Mouse (Mus musculus) hindbrain, embryonic 11.5 days (tissue): ENCODE results near the gene Fgfr2. TPM values are rescaled to one million over a fixed set of nuclear protein-coding genes. Genes with fewer than 3 reads are reported as not detected.
"Not testable (repeated sequence)": the region's sequence is repeated elsewhere in the genome, so short reads cannot be mapped to it uniquely, and the experiment has no call there.

Experiments used
- ATAC-seq: fragments of 200-750 bp; cut with Nextera tagmentation; 2 replicates; pipeline ENCODE4 v1.8.0; 2017; ENCODE audit warnings: mild to moderate bottlenecking, moderate TSS enrichment, moderate library complexity; ENCODE audit not compliant: low FRiP score
- DNase-seq: peaks from one replicate; pipeline ENCODE4 v3.0.0-alpha.2; 2015; ENCODE audit warnings: low spot score
- H3K27ac ChIP-seq: fragments of 300-500 bp; sonication (generic); 2 replicates; pipeline ENCODE4 v1.5.1; 2014; ENCODE audit warnings: mild to moderate bottlenecking, low read depth, low read length
- H3K27me3 ChIP-seq: fragments of 300-500 bp; sonication (generic); 2 replicates; pipeline ENCODE4 v1.6.1; 2014; ENCODE audit warnings: mild to moderate bottlenecking, low read length, moderate library complexity, mixed read lengths; ENCODE audit not compliant: control insufficient read depth, insufficient read depth
- H3K36me3 ChIP-seq: fragments of 300-500 bp; sonication (generic); 2 replicates; pipeline ENCODE4 v1.6.1; 2014; ENCODE audit warnings: mild to moderate bottlenecking, low read length, moderate library complexity, mixed read lengths; ENCODE audit not compliant: control insufficient read depth, insufficient read depth
- H3K4me1 ChIP-seq: fragments of 300-500 bp; sonication (generic); replicated peaks from 2 replicates; pipeline ENCODE4 v1.6.1; 2014; ENCODE audit warnings: low read length, mixed read lengths; ENCODE audit not compliant: control insufficient read depth, insufficient read depth
- H3K4me2 ChIP-seq: fragments of 300-500 bp; sonication (generic); replicated peaks from 2 replicates; pipeline ENCODE4 v1.6.1; 2014; ENCODE audit warnings: mild to moderate bottlenecking, low read depth, low read length
- H3K4me3 ChIP-seq: fragments of 300-500 bp; sonication (generic); 2 replicates; pipeline ENCODE4 v1.5.1; 2014; ENCODE audit warnings: low read depth, low read length
- H3K9ac ChIP-seq: fragments of 300-500 bp; sonication (generic); 2 replicates; pipeline ENCODE4 v1.6.1; 2014; ENCODE audit warnings: low read depth, low read length
- H3K9me3 ChIP-seq: fragments of 300-500 bp; sonication (generic); 2 replicates; pipeline ENCODE4 v1.6.1; 2016; ENCODE audit warnings: low read length; ENCODE audit not compliant: control insufficient read depth
- WGBS: fragments of 180-500 bp; shearing (Covaris S2); extraction: QIAGEN DNeasy Blood & Tissue Kit; methylation state at CpG from one replicate; pipeline ENCODE4 v1.1.7; 2014; 5-methylcytosine and 5-hydroxymethylcytosine counted together
- polyA plus RNA-seq: library from polyadenylated mRNA; unstranded; fragments of >200 nt; fragmentation: Nextera tagmentation; extraction: Ambion mirVana; gene quantifications from 2 replicates; pipeline ENCODE4 v1.2.1, GENCODE M21; 2014

The Fgfr2 gene
- polyA plus RNA-seq, 1 experiment from 2014 or later, result 71.3 TPM

- H3K27me3 ChIP-seq, result no peaks in the 10 kb centered on the region
- WGBS, result 51% methylated on average over 4 of the region's 4 CpGs
- DNase-seq (peak; percentile 47), ATAC-seq (no peak)
- H3K4me3 ChIP-seq, result no peak overlapping the region
- no peak overlapping the region for H3K4me2 ChIP-seq
- no peak overlapping the region for H3K27ac ChIP-seq
- H3K4me1 ChIP-seq, result no peaks in the 10 kb centered on the region
- H3K36me3 ChIP-seq, result no peaks in the 10 kb centered on the region
- no peak overlapping the region for H3K9ac ChIP-seq
- no peaks in the 10 kb centered on the region for H3K9me3 ChIP-seq
Measured at GRCm38 (mm10) chr7:132507361-132507760, 615.8 kb downstream of the Fgfr2 start.

GRCm38 (mm10) chr7:132506226-132506625 is 616.9 kb downstream of the Fgfr2 start:
- no peaks in the 10 kb centered on the region for H3K4me1 ChIP-seq
- no peaks in the 10 kb centered on the region for H3K36me3 ChIP-seq
- H3K4me3 ChIP-seq, result no peak overlapping the region
- ATAC-seq, result no peak
- no peaks in the 10 kb centered on the region for H3K27me3 ChIP-seq
- no peaks in the 10 kb centered on the region for H3K9me3 ChIP-seq
- no peak overlapping the region for H3K4me2 ChIP-seq
- WGBS, result 45% methylated on average over 5 of the region's 5 CpGs
- no peak for DNase-seq
- no peak overlapping the region for H3K27ac ChIP-seq
- no peak overlapping the region for H3K9ac ChIP-seq

GRCm38 (mm10) chr7:132502445-132502844 is 620.7 kb downstream of the Fgfr2 start:
- DNase-seq, H3K4me2 ChIP-seq, H3K9ac ChIP-seq, H3K4me1 ChIP-seq, H3K27ac ChIP-seq, ATAC-seq, H3K9me3 ChIP-seq, H3K4me3 ChIP-seq, H3K36me3 ChIP-seq, H3K27me3 ChIP-seq: not testable (repeated sequence)

- WGBS, result 80% methylated on average over 3 of the region's 3 CpGs
- H3K27me3 ChIP-seq, result no peaks in the 10 kb centered on the region
Measured at GRCm38 (mm10) chr7:132497142-132497541, 626.0 kb downstream of the Fgfr2 start.

GRCm38 (mm10) chr7:132494263-132494662 is 628.9 kb downstream of the Fgfr2 start:
- Histone ChIP-seq H3K36me3 (no peaks in the 10 kb centered on the region), H3K9me3 (no peaks in the 10 kb centered on the region), H3K27me3 (no peaks in the 10 kb centered on the region), H3K4me1 (peaks cover 2% of the 10 kb centered on the region; the same call in 1 of the 2 replicates), H3K4me2 (no peak overlapping the region), H3K9ac (no peak overlapping the region), H3K27ac (no peak overlapping the region), H3K4me3 (no peak overlapping the region)
- ATAC-seq (no peak), DNase-seq (no peak)
- 72% methylated on average over 4 of the region's 4 CpGs for WGBS

More at GRCm38 (mm10) chr7:132497142-132497541, 626.0 kb downstream of the Fgfr2 start:
- no peak overlapping the region for H3K4me2 ChIP-seq
- H3K9ac ChIP-seq, result no peak overlapping the region
- ATAC-seq, result no peak
- no peak overlapping the region for H3K27ac ChIP-seq
- H3K4me1 ChIP-seq, result 0 out of 2 replicates have a peak, but pooled peaks cover 2% of the 10 kb centered on the region
- H3K4me3 ChIP-seq, result no peak overlapping the region
- no peaks in the 10 kb centered on the region for H3K36me3 ChIP-seq
- H3K9me3 ChIP-seq, result no peaks in the 10 kb centered on the region
- DNase-seq, result no peak

- no peak overlapping the region for H3K27ac ChIP-seq
- WGBS, result 79% methylated on average over 3 of the region's 3 CpGs
- H3K4me1 ChIP-seq, result peaks cover 2% of the 10 kb centered on the region; the same call in 1 of the 2 replicates
- no peak overlapping the region for H3K4me3 ChIP-seq
- no peaks in the 10 kb centered on the region for H3K36me3 ChIP-seq
- no peak overlapping the region for H3K4me2 ChIP-seq
- DNase-seq, result no peak
- H3K9ac ChIP-seq, result no peak overlapping the region
- ATAC-seq, result no peak
- no peaks in the 10 kb centered on the region for H3K27me3 ChIP-seq
- no peaks in the 10 kb centered on the region for H3K9me3 ChIP-seq
Measured at GRCm38 (mm10) chr7:132493632-132494031, 629.5 kb downstream of the Fgfr2 start.

- Histone ChIP-seq H3K27me3 (no peaks in the 10 kb centered on the region), H3K4me2 (no peak overlapping the region), H3K4me1 (peaks cover 2% of the 10 kb centered on the region; the same call in 1 of the 2 replicates), H3K9ac (no peak overlapping the region), H3K36me3 (no peaks in the 10 kb centered on the region), H3K9me3 (no peaks in the 10 kb centered on the region), H3K4me3 (no peak overlapping the region), H3K27ac (no peak overlapping the region)
- no peak for DNase-seq
- 93% methylated on average over 7 of the region's 7 CpGs for WGBS
- no peak for ATAC-seq
Measured at GRCm38 (mm10) chr7:132491902-132492301, 631.2 kb downstream of the Fgfr2 start.

GRCm38 (mm10) chr7:132487361-132487760 is 635.8 kb downstream of the Fgfr2 start:
- no peak overlapping the region for H3K27ac ChIP-seq
- DNase-seq, result no peak
- 62% methylated on average over 6 of the region's 6 CpGs for WGBS

GRCm38 (mm10) chr7:132486403-132487178 is 636.6 kb downstream of the Fgfr2 start:
- no peak overlapping the region for H3K4me2 ChIP-seq
- H3K27ac ChIP-seq, result no peak overlapping the region
- DNase-seq (no peak), ATAC-seq (no peak)
- no peaks in the 10 kb centered on the region; the same call in 1 of the 2 replicates for H3K4me1 ChIP-seq
- H3K9me3 ChIP-seq, result no peaks in the 10 kb centered on the region
- H3K36me3 ChIP-seq, result no peaks in the 10 kb centered on the region
- H3K9ac ChIP-seq, result no peak overlapping the region
- WGBS, result 88% methylated on average over 8 of the region's 9 CpGs
- H3K27me3 ChIP-seq, result no peaks in the 10 kb centered on the region
- H3K4me3 ChIP-seq, result no peak overlapping the region

More at GRCm38 (mm10) chr7:132487361-132487760, 635.8 kb downstream of the Fgfr2 start:
- H3K36me3 ChIP-seq, result no peaks in the 10 kb centered on the region
- H3K9me3 ChIP-seq, result no peaks in the 10 kb centered on the region
- no peak overlapping the region for H3K9ac ChIP-seq
- H3K27me3 ChIP-seq, result no peaks in the 10 kb centered on the region
- H3K4me2 ChIP-seq, result no peak overlapping the region
- H3K4me3 ChIP-seq, result no peak overlapping the region
- ATAC-seq, result no peak
- no peaks in the 10 kb centered on the region; the same call in 1 of the 2 replicates for H3K4me1 ChIP-seq
